Mouse (Mus musculus): ENCODE results near the gene Rps6ka2.

GRCm38 (mm10) chr17:7273785-7274184 is 103.9 kb downstream of the Rps6ka2 start:
- TF ChIP-seq CHD2 (IDR thresholded peaks at IDR 0.05; ENCODE audit: low read depth, low read length): no peak
- TF ChIP-seq ZNF384 (IDR thresholded peaks at IDR 0.05; ENCODE audit: low read depth, low read length): no peak
- no peak for TF ChIP-seq HCFC1 (IDR thresholded peaks at IDR 0.05; ENCODE audit: borderline replicate concordance, insufficient read depth, low read length)
- TF ChIP-seq MAFK (IDR thresholded peaks at IDR 0.05; ENCODE audit: insufficient read depth, low read depth, low read length): no peak
- no peak for TF ChIP-seq ZC3H11A (IDR thresholded peaks at IDR 0.05; ENCODE audit: borderline replicate concordance, low read depth, low read length)
